Mouse (Mus musculus): ENCODE measurements around the gene Bud31. TPM values are rescaled to one million over a fixed set of nuclear protein-coding genes. Genes with fewer than 3 reads are reported as not detected.
A peak's percentile ranks its signal among the peaks of the same experiment; 100 is the strongest.
"Not testable (repeated sequence)": the region's sequence is repeated elsewhere in the genome, so short reads cannot be mapped to it uniquely, and the experiment has no call there.

Bud31 gene
- total RNA-seq, 2 experiments from 2014 or later = 85.7 to 86.1 TPM

DNA sequence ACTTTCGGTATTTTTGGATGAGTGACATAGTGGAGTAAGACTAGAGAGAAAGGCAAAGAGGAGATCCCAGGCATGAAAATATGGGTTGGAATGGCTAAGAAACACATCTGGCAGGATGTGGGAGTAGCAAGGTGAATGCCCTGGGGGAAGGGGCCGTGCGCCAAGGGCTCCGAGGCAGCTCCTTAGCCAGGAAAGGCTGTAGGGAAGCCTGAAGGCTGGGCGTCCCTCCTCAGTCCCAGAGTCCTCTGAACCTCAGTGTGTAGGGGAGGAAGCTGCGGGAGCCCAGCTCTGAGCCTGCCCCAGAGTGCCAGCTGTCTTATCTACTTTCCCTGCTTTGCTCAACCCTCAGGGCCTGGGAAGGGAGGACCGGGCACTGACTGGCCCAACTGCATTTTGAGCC, 19.2 kb upstream of the Bud31 start:
- intact Hi-C loops (cut with DNase I) = no loop called here
- no peak for DNase-seq (ENCODE audit: extremely low spot score in 1 of 2, low spot score in 2 of 2)

- no peak for DNase-seq (ENCODE audit: extremely low spot score in 1 of 2, low spot score in 2 of 2)
- intact Hi-C loops (cut with DNase I) = no loop called here
These were observed 16.8 kb upstream of the Bud31 start for GRCm38 (mm10) chr5:145123396-145123795.

- intact Hi-C loops (cut with DNase I) = no loop called here
- DNase-seq (ENCODE audit: extremely low spot score in 1 of 2, low spot score in 2 of 2) = no peak
These were observed 13.6 kb upstream of the Bud31 start for GRCm38 (mm10) chr5:145126580-145126979.

DNA sequence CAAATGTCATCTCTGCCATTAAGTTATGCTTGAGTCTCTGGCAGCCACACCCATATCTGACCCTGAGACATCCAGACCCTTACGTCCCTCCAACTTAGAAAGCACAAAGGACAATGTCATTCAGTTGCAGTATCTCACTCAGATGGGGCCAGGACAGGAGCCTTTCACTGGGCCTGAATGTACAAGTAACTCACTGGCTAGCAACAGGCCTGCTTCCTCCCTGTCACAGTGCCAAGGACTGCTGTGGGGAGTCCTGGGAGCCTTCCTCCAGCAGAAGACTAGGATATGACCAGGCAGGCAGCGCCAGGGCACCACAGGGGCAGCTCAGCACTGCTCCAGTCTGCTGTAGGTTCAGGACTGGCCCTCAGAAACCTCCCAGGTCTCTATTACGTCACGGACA, 11.0 kb upstream of the Bud31 start:
- no peak for DNase-seq (ENCODE audit: extremely low spot score in 1 of 2, low spot score in 2 of 2)
- intact Hi-C loops (cut with DNase I) = no loop called here

- DNase-seq (ENCODE audit: extremely low spot score in 1 of 2, low spot score in 2 of 2); intact Hi-C loops (cut with DNase I): not testable (repeated sequence)
These were observed 10.4 kb upstream of the Bud31 start for GRCm38 (mm10) chr5:145129773-145130172.

GRCm38 (mm10) chr5:145130191-145130590, 10.0 kb upstream of the Bud31 start:
- DNase-seq (ENCODE audit: extremely low spot score in 1 of 2, low spot score in 2 of 2) = no peak
- intact Hi-C loops (cut with DNase I) = no loop called here

DNA sequence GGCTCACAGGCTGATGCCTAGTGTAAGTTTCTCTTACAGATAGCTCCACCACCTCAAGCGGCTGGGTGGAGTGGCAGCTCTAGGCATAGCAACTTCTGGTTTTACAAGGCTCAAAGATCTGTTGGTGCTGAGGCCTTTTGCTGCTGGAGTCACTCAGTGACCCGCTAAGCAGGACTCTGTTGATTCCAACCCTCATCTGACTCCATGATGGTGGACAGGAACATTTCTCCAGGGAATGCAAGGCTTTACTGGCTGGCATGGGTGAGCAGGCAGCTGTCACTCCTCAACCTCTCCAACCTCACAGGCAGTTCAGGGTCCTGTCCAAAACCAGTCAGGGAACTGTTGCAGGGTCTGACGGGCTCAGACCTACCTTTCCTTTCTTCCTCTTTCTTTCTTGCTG, 9.2 kb upstream of the Bud31 start:
- DNase-seq (ENCODE audit: extremely low spot score in 1 of 2, low spot score in 2 of 2) = no peak
- intact Hi-C loops (cut with DNase I) = no loop called here

DNA sequence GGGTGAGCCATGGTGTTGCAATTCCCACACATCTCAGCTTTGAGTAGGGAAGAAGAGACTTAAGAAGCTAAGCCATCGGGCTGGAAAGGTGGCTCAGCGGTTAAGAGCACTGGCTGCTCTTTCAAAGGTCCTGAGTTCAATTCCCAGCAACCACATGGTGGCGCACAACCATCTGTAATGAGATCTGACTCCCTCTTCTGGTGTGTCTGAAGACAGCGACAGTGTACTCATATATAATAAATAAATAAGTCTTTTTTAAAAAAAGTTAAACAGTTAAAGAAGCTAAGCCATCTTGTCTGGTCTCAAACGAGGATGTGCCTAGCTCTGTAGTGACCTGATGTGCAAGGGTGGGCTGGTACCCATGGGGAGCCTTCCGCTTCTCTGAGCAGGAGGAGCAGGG, 6.9 kb upstream of the Bud31 start:
- intact Hi-C loops (cut with DNase I); DNase-seq (ENCODE audit: extremely low spot score in 1 of 2, low spot score in 2 of 2): not testable (repeated sequence)

DNA sequence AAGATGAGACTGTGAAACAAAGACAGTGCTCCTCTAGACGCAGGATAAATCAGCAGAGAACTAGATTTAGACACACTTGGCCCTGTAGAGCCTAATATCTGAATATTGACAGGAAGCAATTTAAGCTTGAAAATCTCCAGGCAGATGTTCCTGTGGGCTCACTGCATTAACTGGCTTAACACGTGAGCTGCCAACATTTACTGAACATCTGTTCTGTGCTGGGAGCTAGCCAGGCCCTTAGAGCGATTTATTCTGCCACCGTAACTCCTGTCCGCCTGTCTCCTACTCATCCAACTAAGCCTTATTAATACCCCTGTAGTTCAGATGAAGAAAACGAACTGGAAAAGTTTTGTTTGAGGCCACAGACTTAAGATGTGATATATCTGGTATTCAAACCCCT, 1.3 kb upstream of the Bud31 start:
- intact Hi-C loops (cut with DNase I) = no loop called here
- DNase-seq (ENCODE audit: extremely low spot score in 1 of 2, low spot score in 2 of 2) = no peak

DNA sequence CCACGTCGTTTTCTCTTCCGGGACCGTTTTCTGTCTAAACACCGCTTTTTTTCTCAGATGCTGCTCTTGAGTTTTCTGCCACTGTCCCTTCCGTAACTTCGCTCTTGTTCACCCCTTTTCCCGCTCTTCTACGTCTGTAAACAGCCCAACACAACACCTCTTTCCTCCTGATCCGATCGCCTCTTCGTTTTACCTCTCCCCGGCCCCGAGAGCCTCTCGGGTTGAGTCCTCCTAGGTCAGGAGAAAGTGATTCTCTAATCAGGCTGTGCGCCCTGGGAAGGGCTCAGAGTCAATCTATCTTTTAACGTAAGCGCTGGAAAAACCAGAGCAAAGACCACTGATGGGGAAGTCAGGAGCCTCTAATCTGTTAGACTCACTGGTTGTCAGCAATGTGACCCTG, 449 bp downstream of the Bud31 start:
- intact Hi-C loops (cut with DNase I) = loop anchor here (1.0 kb wide), 1 partner anchor 27 kb away; the partner anchor contains the start of genes Cpsf4 and Ptcd1

DNA sequence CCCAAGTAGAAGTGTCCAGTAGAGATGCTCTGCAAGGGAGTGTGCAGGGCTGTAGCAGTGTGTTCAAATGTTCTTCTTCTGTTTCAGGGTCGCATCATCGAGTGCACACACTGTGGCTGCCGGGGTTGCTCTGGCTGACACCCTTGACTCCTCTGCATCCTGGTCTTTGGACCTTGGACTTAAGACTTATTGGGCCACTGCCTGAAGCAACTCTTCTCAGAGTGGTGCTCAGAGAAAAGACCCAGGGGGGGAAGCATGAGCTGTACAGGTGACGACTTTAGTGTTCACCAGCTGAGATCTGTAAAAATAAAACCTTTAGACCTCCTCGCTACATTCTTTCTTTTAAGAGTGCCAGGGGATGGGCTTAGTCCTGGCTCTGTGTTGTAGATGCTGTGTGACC, 7.6 kb downstream of the Bud31 start:
- no peak for DNase-seq (ENCODE audit: extremely low spot score in 1 of 2, low spot score in 2 of 2)
- intact Hi-C loops (cut with DNase I) = no loop called here

More for the DNA sequence above, 449 bp downstream of the Bud31 start:
- no peak for DNase-seq (ENCODE audit: extremely low spot score in 1 of 2, low spot score in 2 of 2)

- intact Hi-C loops (cut with DNase I) = no loop called here
These were observed 9.1 kb downstream of the Bud31 start for GRCm38 (mm10) chr5:145149294-145149693.

DNA sequence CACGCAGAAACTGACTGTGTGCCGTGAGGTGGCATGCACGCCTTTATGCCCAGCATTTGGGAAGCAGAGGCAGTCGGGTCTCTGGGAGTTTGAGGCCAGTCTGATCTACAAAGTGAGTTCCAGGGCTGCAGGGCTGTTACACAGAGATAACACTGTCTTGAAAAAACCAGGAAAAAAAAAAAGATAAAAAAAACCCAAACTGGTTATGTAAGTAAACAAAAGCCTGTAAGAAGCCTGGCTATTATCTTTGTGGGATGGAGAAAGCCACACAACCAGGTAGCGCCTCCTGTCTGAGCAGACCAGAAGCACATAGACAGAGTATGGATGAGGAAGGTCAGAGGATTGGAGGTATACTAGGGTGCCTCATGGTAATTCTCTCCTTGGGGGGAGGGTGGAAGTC, 12.5 kb downstream of the Bud31 start:
- intact Hi-C loops (cut with DNase I) = no loop called here
- no peak for DNase-seq (ENCODE audit: extremely low spot score in 1 of 2, low spot score in 2 of 2)

More at GRCm38 (mm10) chr5:145149294-145149693, 9.1 kb downstream of the Bud31 start:
- no peak for DNase-seq (ENCODE audit: extremely low spot score in 1 of 2, low spot score in 2 of 2)

DNA sequence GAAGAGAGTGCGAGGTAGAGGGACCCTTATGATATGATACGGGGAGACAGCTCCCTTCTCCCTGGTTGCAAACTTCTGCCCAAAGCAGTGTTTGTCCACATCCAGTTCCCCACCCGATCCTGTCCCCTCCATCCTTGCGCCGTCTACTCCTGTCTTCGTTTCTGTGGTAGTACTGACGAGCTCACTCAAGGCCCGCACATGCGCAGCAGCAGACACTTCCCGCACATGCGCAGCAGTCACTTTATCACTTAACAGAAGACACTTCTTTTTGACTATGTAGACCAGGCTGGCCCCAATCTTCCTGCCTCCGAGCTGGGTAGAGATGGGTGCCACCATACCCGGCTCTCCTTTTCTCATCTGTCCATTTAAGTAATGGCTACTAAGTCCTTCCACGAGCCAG, 21.2 kb downstream of the Bud31 start:
- intact Hi-C loops (cut with DNase I) = no loop called here
- no peak for DNase-seq (ENCODE audit: extremely low spot score in 1 of 2, low spot score in 2 of 2)

GRCm38 (mm10) chr5:145164710-145165109, 24.5 kb downstream of the Bud31 start:
- intact Hi-C loops (cut with DNase I) = no loop called here
- DNase-seq (ENCODE audit: extremely low spot score in 1 of 2, low spot score in 2 of 2) = no peak

GRCm38 (mm10) chr5:145165184-145165583, 25.0 kb downstream of the Bud31 start:
- intact Hi-C loops (cut with DNase I) = no loop called here
- no peak for DNase-seq (ENCODE audit: extremely low spot score in 1 of 2, low spot score in 2 of 2)

GRCm38 (mm10) chr5:145166536-145167305, 26.6 kb downstream of the Bud31 start, which contains the start of the genes Ptcd1 and Cpsf4:
Ptcd1 (minus strand) TSS chr5:145167108.
Cpsf4 (plus strand) TSS chr5:145167213.
- DNase-seq (ENCODE audit: extremely low spot score in 1 of 2, low spot score in 2 of 2) = peak; percentile 97 to 99
- intact Hi-C loops (cut with DNase I) = loop anchor here (1.0 kb wide), 1 partner anchor 26 kb away; the partner anchor contains the start of genes Bud31 and Pdap1

DNA sequence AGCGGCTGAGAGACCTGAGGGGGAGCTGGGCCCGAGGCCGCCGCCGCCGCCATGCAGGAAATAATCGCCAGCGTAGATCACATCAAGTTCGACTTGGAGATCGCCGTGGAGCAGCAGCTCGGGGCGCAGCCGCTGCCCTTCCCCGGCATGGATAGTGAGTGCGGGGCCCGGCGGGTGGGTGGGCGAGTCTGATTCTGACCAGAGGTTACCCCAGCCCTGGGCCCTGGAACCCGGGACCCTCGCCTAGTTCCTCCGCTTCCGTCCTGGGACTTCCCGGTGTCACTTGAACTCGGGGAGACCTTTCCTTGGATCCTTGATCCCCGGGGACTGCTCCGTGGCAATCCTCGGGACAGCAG, 27.1 kb downstream of the Bud31 start:
- intact Hi-C loops (cut with DNase I) = loop anchor here (1.0 kb wide), 1 partner anchor 27 kb away; the partner anchor contains the start of genes Bud31 and Pdap1

DNA sequence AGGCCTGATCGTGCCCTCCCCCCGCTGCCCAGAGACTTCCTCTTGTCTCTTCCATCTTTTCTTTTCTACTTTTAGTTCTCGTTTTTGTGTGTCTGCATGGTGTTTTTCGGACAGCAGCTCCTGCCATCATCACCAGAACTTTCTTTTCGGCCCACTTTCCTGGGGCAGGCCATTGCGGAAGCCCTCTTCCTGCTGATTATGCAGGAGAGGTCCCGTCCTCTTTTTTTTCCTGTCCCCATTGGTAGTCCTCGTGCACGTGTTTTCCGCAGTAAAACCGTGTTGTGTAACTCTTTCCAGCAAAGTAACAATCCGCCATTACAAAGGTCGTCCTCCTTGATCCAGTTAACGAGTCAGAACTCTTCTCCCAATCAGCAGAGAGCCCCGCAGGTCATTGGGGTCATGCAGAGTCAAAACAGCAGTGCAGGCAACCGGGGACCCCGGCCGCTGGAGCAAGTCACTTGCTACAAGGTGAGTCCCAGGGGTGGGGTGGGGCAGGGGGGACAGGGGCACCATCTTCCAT, 38.4 kb downstream of the Bud31 start:
- intact Hi-C loops (cut with DNase I) = no loop called here
- no peak for DNase-seq (ENCODE audit: extremely low spot score in 1 of 2, low spot score in 2 of 2)

More for the DNA sequence above, 27.1 kb downstream of the Bud31 start:
- no peak for DNase-seq (ENCODE audit: extremely low spot score in 1 of 2, low spot score in 2 of 2)

GRCm38 (mm10) chr5:145185244-145185643, 45.1 kb downstream of the Bud31 start:
- DNase-seq (ENCODE audit: extremely low spot score in 1 of 2, low spot score in 2 of 2) = no peak
- intact Hi-C loops (cut with DNase I) = no loop called here
